Mouse (Mus musculus): ENCODE measurements around the gene Stx17.

- TF ChIP-seq CTCF (IDR thresholded peaks at IDR 0.05; ENCODE audit: borderline replicate concordance, insufficient read depth, low read length): no peak
- no peak for TF ChIP-seq POLR2A (IDR thresholded peaks at IDR 0.05; ENCODE audit: low read depth, low read length)
Observed at GRCm38 (mm10) chr4:48076693-48077471, 47.8 kb upstream of the Stx17 start.

Data from embryonic fibroblast, embryonic 13.5 days (primary cell).